Mouse (Mus musculus) midbrain, embryonic 15.5 days (tissue): ENCODE results near the gene Gxylt1. TPM values are rescaled to one million over a fixed set of nuclear protein-coding genes. Genes with fewer than 3 reads are reported as not detected.
"Not testable (repeated sequence)": the region's sequence is repeated elsewhere in the genome, so short reads cannot be mapped to it uniquely, and the experiment has no call there.

Experiments used
- ATAC-seq: fragments of 200-750 bp; cut with Nextera tagmentation; replicated peaks from 2 replicates; pipeline ENCODE4 v1.8.0; 2017; ENCODE audit warnings: moderate TSS enrichment
- H3K27ac ChIP-seq: fragments of 300-500 bp; sonication (generic); 2 replicates; pipeline ENCODE4 v1.5.1; 2015; ENCODE audit warnings: mild to moderate bottlenecking, inconsistent platforms
- H3K27me3 ChIP-seq: fragments of 300-500 bp; sonication (generic); replicated peaks from 2 replicates; pipeline ENCODE4 v1.6.1; 2015; ENCODE audit warnings: inconsistent platforms
- H3K36me3 ChIP-seq: fragments of 300-500 bp; sonication (generic); replicated peaks from 2 replicates; pipeline ENCODE4 v1.6.1; 2015; ENCODE audit warnings: inconsistent platforms
- H3K4me1 ChIP-seq: fragments of 300-500 bp; sonication (generic); 2 replicates; pipeline ENCODE4 v1.6.1; 2015; ENCODE audit warnings: inconsistent platforms
- H3K4me2 ChIP-seq: fragments of 300-500 bp; sonication (generic); 2 replicates; pipeline ENCODE4 v1.6.1; 2015; ENCODE audit warnings: inconsistent platforms, mild to moderate bottlenecking, moderate library complexity
- H3K4me3 ChIP-seq: fragments of 300-500 bp; sonication (generic); 2 replicates; pipeline ENCODE4 v1.5.1; 2015; ENCODE audit warnings: mild to moderate bottlenecking, inconsistent platforms
- H3K9ac ChIP-seq: fragments of 300-500 bp; sonication (generic); 2 replicates; pipeline ENCODE4 v1.6.1; 2015; ENCODE audit warnings: mild to moderate bottlenecking, inconsistent platforms
- H3K9me3 ChIP-seq: fragments of 300-500 bp; sonication (generic); 2 replicates; pipeline ENCODE4 v1.6.1; 2016; ENCODE audit warnings: inconsistent platforms
- WGBS: fragments of 180-500 bp; shearing (Covaris S2); methylation state at CpG from one replicate; pipeline ENCODE4 v1.1.7; 2015; ENCODE audit warnings: mixed read lengths; 5-methylcytosine and 5-hydroxymethylcytosine counted together
- polyA plus RNA-seq: library from polyadenylated mRNA; unstranded; fragments of >200 nt; fragmentation: Nextera tagmentation; extraction: Ambion mirVana; gene quantifications from 2 replicates; pipeline ENCODE4 v1.2.1, GENCODE M21; 2015

The Gxylt1 gene
- polyA plus RNA-seq, 1 experiment from 2014 or later, result 7.3 TPM

- Histone ChIP-seq H3K36me3 (no peaks in the 10 kb centered on the region; the same call in 1 of the 2 replicates), H3K9me3 (no peaks in the 10 kb centered on the region), H3K9ac (no peak overlapping the region), H3K4me2 (no peak overlapping the region), H3K4me1 (no peaks in the 10 kb centered on the region), H3K27me3 (no peaks in the 10 kb centered on the region), H3K27ac (no peak overlapping the region), H3K4me3 (no peak overlapping the region)
- ATAC-seq, result no peak
- WGBS, result 92% methylated on average over 5 of the region's 5 CpGs
Observed at GRCm38 (mm10) chr15:93262274-93262673, 12.7 kb downstream of the Gxylt1 start.

DNA sequence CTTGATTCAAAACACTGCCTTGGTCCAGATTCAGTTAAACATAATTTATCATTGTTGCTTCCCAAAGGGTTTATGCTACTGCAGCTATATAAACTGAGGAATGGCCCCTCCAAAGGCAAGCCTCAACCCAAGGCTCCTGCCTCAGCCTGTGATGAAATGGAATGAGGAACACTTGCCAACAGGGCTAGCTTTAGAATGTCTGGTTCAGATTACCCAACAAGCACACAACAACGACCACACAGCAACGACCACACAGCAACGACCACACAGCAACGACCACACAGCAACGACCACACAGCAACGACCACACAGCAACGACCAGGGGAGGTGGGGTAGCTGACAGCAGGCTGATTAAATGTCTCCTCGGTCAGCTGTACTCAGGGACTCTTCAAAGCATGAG lies 15.0 kb downstream of the Gxylt1 start:
- no peak overlapping the region for H3K27ac ChIP-seq
- H3K4me2 ChIP-seq, result no peak overlapping the region
- no peak overlapping the region for H3K9ac ChIP-seq
- no peaks in the 10 kb centered on the region for H3K27me3 ChIP-seq
- H3K9me3 ChIP-seq, result no peaks in the 10 kb centered on the region
- WGBS, result 77% methylated on average over 8 of the region's 8 CpGs
- no peak overlapping the region for H3K4me3 ChIP-seq
- H3K4me1 ChIP-seq, result no peaks in the 10 kb centered on the region
- peaks cover 3% of the 10 kb centered on the region; the same call in 1 of the 2 replicates for H3K36me3 ChIP-seq
- ATAC-seq, result no peak

- Histone ChIP-seq H3K27ac (no peak overlapping the region), H3K4me1 (no peaks in the 10 kb centered on the region), H3K9ac (no peak overlapping the region), H3K27me3 (no peaks in the 10 kb centered on the region), H3K4me2 (no peak overlapping the region), H3K36me3 (peaks cover 6% of the 10 kb centered on the region; the same call in 1 of the 2 replicates), H3K4me3 (no peak overlapping the region), H3K9me3 (no peaks in the 10 kb centered on the region)
- no peak for ATAC-seq
- WGBS, result 81% methylated on average over 10 of the region's 10 CpGs
Observed at GRCm38 (mm10) chr15:93255295-93255694, 19.7 kb downstream of the Gxylt1 start.

DNA sequence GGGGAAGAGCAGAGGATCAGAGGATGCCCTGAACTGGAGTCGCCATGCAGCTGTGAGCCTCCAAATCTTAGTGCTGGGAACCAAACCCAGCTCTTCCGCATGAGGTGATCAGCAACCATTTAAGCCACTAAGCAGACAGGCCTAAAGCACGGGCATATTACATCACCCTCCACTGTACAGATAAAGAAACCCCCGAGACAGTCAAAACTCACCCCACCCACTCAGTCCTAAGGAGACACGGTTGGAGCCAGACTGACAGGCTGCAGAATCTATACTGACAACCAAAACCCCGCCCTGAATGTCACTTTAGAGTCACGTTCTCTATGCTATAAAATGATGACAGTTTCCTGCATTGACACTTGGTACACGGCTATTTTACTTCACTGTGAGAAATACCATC lies 21.8 kb downstream of the Gxylt1 start:
- Histone ChIP-seq H3K4me3 (no peak overlapping the region), H3K27me3 (no peaks in the 10 kb centered on the region), H3K4me2 (no peak overlapping the region), H3K9me3 (no peaks in the 10 kb centered on the region), H3K9ac (no peak overlapping the region), H3K4me1 (no peaks in the 10 kb centered on the region), H3K36me3 (peaks cover 6% of the 10 kb centered on the region; the same call in 1 of the 2 replicates), H3K27ac (no peak overlapping the region)
- ATAC-seq, result no peak
- 86% methylated on average over 8 of the region's 8 CpGs for WGBS

DNA sequence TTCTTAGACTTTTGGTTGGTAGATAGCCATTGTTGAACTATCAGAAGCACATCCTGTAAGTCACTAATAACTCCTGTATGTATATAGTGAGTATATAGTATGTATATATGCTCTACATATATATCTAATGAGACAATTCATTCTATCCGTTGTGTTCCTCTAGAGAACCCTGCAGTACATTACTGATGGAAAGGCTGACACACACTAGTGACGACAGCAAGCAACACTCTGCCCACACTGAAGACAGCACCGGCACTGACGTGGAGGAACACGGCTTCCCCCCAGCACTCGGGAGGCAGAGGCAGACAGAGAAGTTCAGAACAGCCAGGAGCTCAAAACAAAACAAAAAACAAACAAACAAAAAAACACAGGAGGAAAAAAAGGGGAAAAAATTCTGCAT lies 22.6 kb downstream of the Gxylt1 start:
- Histone ChIP-seq H3K27me3 (no peaks in the 10 kb centered on the region), H3K9me3 (no peaks in the 10 kb centered on the region)
- WGBS, result 94% methylated on average over 6 of the region's 6 CpGs

GRCm38 (mm10) chr15:93251553-93252250 lies 23.3 kb downstream of the Gxylt1 start:
- Histone ChIP-seq H3K4me1 (no peaks in the 10 kb centered on the region), H3K36me3 (0 out of 2 replicates have a peak, but pooled peaks cover 9% of the 10 kb centered on the region), H3K27ac (no peak overlapping the region), H3K4me3 (no peak overlapping the region), H3K9ac (no peak overlapping the region), H3K9me3 (no peaks in the 10 kb centered on the region), H3K4me2 (no peak overlapping the region), H3K27me3 (no peaks in the 10 kb centered on the region)
- WGBS, result 80% methylated on average over 13 of the region's 13 CpGs
- ATAC-seq, result no peak

More for the DNA sequence above, 22.6 kb downstream of the Gxylt1 start:
- no peak for ATAC-seq
- no peaks in the 10 kb centered on the region for H3K4me1 ChIP-seq
- 0 out of 2 replicates have a peak, but pooled peaks cover 6% of the 10 kb centered on the region for H3K36me3 ChIP-seq
- H3K9ac ChIP-seq, result no peak overlapping the region
- no peak overlapping the region for H3K27ac ChIP-seq
- H3K4me3 ChIP-seq, result no peak overlapping the region
- no peak overlapping the region for H3K4me2 ChIP-seq

- 65% methylated on average over 10 of the region's 10 CpGs for WGBS
- no peaks in the 10 kb centered on the region for H3K9me3 ChIP-seq
- no peaks in the 10 kb centered on the region for H3K27me3 ChIP-seq
- no peak overlapping the region for H3K4me2 ChIP-seq
- H3K36me3 ChIP-seq, result 0 out of 2 replicates have a peak, but pooled peaks cover 6% of the 10 kb centered on the region
- no peak overlapping the region for H3K27ac ChIP-seq
- no peak for ATAC-seq
- no peaks in the 10 kb centered on the region for H3K4me1 ChIP-seq
- no peak overlapping the region for H3K4me3 ChIP-seq
- no peak overlapping the region for H3K9ac ChIP-seq
Observed at GRCm38 (mm10) chr15:93243202-93243601, 31.8 kb downstream of the Gxylt1 start.

DNA sequence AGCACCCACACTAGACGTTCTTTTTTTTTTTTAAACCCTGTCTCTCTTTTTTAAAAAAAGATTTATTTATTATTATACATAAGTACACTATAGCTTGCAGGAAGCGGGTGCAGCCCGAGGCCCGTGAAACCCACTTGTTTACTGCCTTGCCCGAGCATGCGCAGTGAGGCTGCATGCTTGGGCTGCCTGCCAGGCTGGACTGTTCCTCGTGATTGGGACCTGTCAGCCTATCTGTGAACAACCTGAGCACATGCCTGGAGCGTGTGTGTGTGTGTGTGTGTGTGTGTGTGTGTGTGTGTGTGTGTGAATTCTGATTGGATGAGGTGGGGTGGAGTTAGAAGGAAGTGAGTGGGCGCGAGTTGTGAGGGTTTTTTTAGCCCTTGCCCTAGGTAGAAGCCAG lies 38.5 kb downstream of the Gxylt1 start:
- not testable (repeated sequence) for H3K9me3 ChIP-seq, H3K27ac ChIP-seq, H3K36me3 ChIP-seq, ATAC-seq, H3K4me2 ChIP-seq, H3K4me3 ChIP-seq, H3K27me3 ChIP-seq, H3K4me1 ChIP-seq, H3K9ac ChIP-seq
- WGBS, result 97% methylated on average over 10 of the region's 10 CpGs

DNA sequence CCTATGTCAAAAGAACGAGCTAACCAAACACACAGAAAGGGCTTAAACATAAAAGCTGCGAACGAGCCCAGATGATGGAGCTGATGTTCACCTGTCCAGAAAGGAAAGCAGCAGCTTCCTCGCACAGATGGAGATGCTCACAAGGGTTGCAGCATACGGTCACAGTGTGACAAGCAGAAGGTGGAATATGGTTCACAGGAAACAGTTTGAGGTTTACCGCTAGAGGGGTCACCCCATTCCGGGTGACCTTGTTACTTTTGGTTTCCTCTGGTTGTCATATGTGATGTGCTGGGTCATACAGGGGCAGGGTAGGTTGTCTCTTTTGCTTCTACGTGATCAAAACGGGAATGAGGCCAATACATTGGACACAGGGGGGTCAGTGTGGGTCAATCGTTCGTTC lies 46.0 kb downstream of the Gxylt1 start:
- 88% methylated on average over 11 of the region's 11 CpGs for WGBS
- Histone ChIP-seq H3K27ac (no peak overlapping the region), H3K4me3 (no peak overlapping the region), H3K4me1 (peaks cover 3% of the 10 kb centered on the region; the same call in 1 of the 2 replicates), H3K9ac (no peak overlapping the region), H3K9me3 (no peaks in the 10 kb centered on the region), H3K4me2 (no peak overlapping the region), H3K36me3 (no peaks in the 10 kb centered on the region), H3K27me3 (no peaks in the 10 kb centered on the region)
- ATAC-seq, result no peak

DNA sequence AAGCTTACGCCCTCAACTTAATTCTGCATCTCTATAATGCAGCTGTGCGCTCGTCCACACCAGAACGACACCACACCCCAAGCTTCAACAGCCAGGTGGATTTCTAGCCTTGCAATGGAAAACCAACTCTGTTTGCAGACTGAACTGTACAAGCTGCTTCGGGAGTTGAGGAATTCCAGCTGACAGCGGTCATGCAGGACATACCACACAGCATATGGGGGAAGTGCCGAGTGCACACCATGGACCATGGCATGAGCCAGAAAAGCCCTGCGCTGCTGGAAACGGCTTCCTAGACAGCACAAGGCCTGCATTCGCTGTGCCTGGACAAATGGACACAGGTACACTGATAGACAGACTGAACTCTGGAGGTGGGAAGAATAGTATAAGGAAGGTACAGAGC lies 46.6 kb downstream of the Gxylt1 start:
- 92% methylated on average over 10 of the region's 10 CpGs for WGBS
- Histone ChIP-seq H3K4me1 (peaks cover 3% of the 10 kb centered on the region; the same call in 1 of the 2 replicates), H3K36me3 (no peaks in the 10 kb centered on the region), H3K4me2 (no peak overlapping the region), H3K27ac (no peak overlapping the region), H3K9ac (no peak overlapping the region), H3K9me3 (no peaks in the 10 kb centered on the region), H3K27me3 (no peaks in the 10 kb centered on the region), H3K4me3 (no peak overlapping the region)
- ATAC-seq, result no peak

- 27% methylated on average over 6 of the region's 6 CpGs for WGBS
- H3K9me3 ChIP-seq, result no peaks in the 10 kb centered on the region
- H3K4me3 ChIP-seq, result no peak overlapping the region
- no peaks in the 10 kb centered on the region for H3K36me3 ChIP-seq
- peak; percentile 65 for ATAC-seq
- no peak overlapping the region for H3K9ac ChIP-seq
- H3K27me3 ChIP-seq, result no peaks in the 10 kb centered on the region
- H3K27ac ChIP-seq, result no peak overlapping the region
- H3K4me2 ChIP-seq, result no peak overlapping the region
- peaks cover 3% of the 10 kb centered on the region; the same call in 1 of the 2 replicates for H3K4me1 ChIP-seq
Observed at GRCm38 (mm10) chr15:93227764-93228079, 47.3 kb downstream of the Gxylt1 start.

GRCm38 (mm10) chr15:93226930-93227763 lies 47.8 kb downstream of the Gxylt1 start:
- peak; percentile 30 for ATAC-seq
- no peak overlapping the region for H3K9ac ChIP-seq
- H3K9me3 ChIP-seq, result no peaks in the 10 kb centered on the region
- 83% methylated on average over 10 of the region's 10 CpGs for WGBS
- H3K4me1 ChIP-seq, result peaks cover 3% of the 10 kb centered on the region; the same call in 1 of the 2 replicates
- H3K4me3 ChIP-seq, result no peak overlapping the region
- no peak overlapping the region for H3K4me2 ChIP-seq
- no peak overlapping the region for H3K27ac ChIP-seq
- no peaks in the 10 kb centered on the region for H3K27me3 ChIP-seq
- no peaks in the 10 kb centered on the region for H3K36me3 ChIP-seq
